ENCODE assay signal across 25 mouse cellular contexts in the genomic region with DNA sequence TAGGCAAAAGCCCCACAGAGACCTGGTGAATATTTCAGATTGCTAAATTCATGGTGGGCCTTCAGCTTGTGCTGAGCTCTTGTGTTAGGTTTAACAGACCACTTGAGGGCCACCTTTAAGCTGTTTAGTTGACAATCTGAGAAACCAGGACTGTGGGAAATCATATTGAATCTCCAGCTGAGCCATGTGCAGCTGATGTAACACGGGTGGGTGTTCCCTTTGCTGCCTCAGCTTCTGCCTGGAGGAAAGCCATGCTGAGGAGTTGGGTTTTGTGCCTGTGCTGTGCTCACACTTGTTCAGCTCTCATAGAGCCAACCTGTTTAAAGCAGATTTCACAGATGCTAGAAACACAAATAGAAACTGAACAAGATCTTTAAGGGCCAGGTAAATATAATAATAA.
DNase-seq lines count a peak whose midpoint lies in the region; ATAC-seq and TF ChIP-seq lines count a peak whose summit lies in the region.
"Had no signal": no experiment of that assay in that cellular context is flagged by ENCODE, and none has a peak within 500 bp of the region (broad histone marks: within the 10 kb centered on the region; RNA-seq: fewer than 3 reads in every experiment).

No protein-coding gene starts in this region.

- no peak for TF ChIP-seq POLR2A in kidney, adult 2 months (IDR thresholded peaks at IDR 0.05; ENCODE audit: low read depth, low read length)

- DNase-seq in frontal cortex, postnatal 25 days (ENCODE audit: low spot score in 2 of 2) = no peak
- DNase-seq in layer of hippocampus, adult 9-11 months = peak; percentile 30
- DNase-seq in layer of hippocampus, postnatal 10 days (ENCODE audit: low spot score in 2 of 2) = no peak
- DNase-seq in right cerebral cortex, postnatal 25 days = peak; percentile 30
- no peak for DNase-seq in right cerebral cortex, postnatal 14 days
- no peak for DNase-seq in adrenal gland, postnatal 14 days
- DNase-seq in kidney, adult 2 months = no peak
- DNase-seq: cerebellum, adult 8-10 months; gastrocnemius, postnatal 10 days; heart, postnatal 4 days; kidney, adult 18-20 months; kidney, postnatal 10 days; liver, embryonic 13.5 days; lung, embryonic 14.5 days; lung, postnatal 36 days; spleen, adult 18-20 months; thymus, postnatal 4 days had no signal

- no peak overlapping the region for H3K27ac ChIP-seq in kidney, adult 2 months (ENCODE audit: insufficient read depth, low read depth, low read length)
- H3K27ac ChIP-seq: embryonic facial prominence, embryonic 10.5 days; forebrain, embryonic 15.5 days; heart, adult 2 months; heart, embryonic 15.5 days; hindbrain, embryonic 15.5 days; liver, embryonic 13.5 days had no signal

- WGBS in kidney, adult 2 months = 64% methylated on average over 1 of the region's 1 CpGs

- ATAC-seq in frontal cortex, adult (ENCODE audit: low TSS enrichment) = peak; percentile 95
- ATAC-seq: forebrain, embryonic 15.5 days; midbrain, embryonic 16.5 days had no signal

- no peaks in the 10 kb centered on the region for H3K27me3 ChIP-seq in kidney, adult 2 months (replicated peaks; ENCODE audit: control insufficient read depth, insufficient read depth, low read length)
- H3K27me3 ChIP-seq: CH12.LX; forebrain, embryonic 15.5 days; heart, embryonic 15.5 days; hindbrain, embryonic 15.5 days had no signal

- no peak for TF ChIP-seq CTCF in kidney, adult 2 months (conservative IDR thresholded peaks at IDR 0.05; ENCODE audit: insufficient read depth, insufficient read length, low read depth, low read length)

- H3K4me1 ChIP-seq in kidney, adult 2 months (ENCODE audit: control insufficient read depth, insufficient read depth, low read length) = no peaks in the 10 kb centered on the region
- H3K4me1 ChIP-seq: forebrain, embryonic 15.5 days; heart, embryonic 15.5 days; hindbrain, embryonic 15.5 days; liver, embryonic 13.5 days had no signal

- no peaks in the 10 kb centered on the region for H3K36me3 ChIP-seq in kidney, adult 2 months (ENCODE audit: control insufficient read depth, insufficient read depth, low read length)
- H3K36me3 ChIP-seq: embryonic facial prominence, embryonic 10.5 days; forebrain, embryonic 15.5 days; heart, embryonic 15.5 days; hindbrain, embryonic 15.5 days; liver, embryonic 13.5 days had no signal

- no peak overlapping the region for H3K4me3 ChIP-seq in kidney, adult 2 months (ENCODE audit: insufficient read depth, low read depth, low read length)
- H3K4me3 ChIP-seq: embryonic facial prominence, embryonic 10.5 days; forebrain, embryonic 15.5 days; heart, adult 2 months; heart, embryonic 15.5 days; hindbrain, embryonic 15.5 days; liver, embryonic 13.5 days had no signal

Comparison
In these comparisons a context has a peak if more than half of its experiments do, and no peak if none do; other contexts are left out.
1. DNase-seq: peak in layer of hippocampus, adult 9-11 months (single experiment) and right cerebral cortex, postnatal 25 days (single experiment); none in frontal cortex, postnatal 25 days (0 of 2), layer of hippocampus, postnatal 10 days (0 of 2), right cerebral cortex, postnatal 14 days (single experiment), adrenal gland, postnatal 14 days (single experiment) and kidney, adult 2 months (single experiment).